Mouse (Mus musculus) skeletal muscle tissue, adult 2 months (tissue): Measurements from ENCODE around the gene Adamts20.
"Not testable (repeated sequence)": the region's sequence is repeated elsewhere in the genome, so short reads cannot be mapped to it uniquely, and the experiment has no call there.

Experiments
- DNase-seq: peaks from one replicate; pipeline ENCODE4 v3.0.0-alpha.2; 2012; ENCODE audit warnings: low read depth, low spot score

The Adamts20 gene

DNA sequence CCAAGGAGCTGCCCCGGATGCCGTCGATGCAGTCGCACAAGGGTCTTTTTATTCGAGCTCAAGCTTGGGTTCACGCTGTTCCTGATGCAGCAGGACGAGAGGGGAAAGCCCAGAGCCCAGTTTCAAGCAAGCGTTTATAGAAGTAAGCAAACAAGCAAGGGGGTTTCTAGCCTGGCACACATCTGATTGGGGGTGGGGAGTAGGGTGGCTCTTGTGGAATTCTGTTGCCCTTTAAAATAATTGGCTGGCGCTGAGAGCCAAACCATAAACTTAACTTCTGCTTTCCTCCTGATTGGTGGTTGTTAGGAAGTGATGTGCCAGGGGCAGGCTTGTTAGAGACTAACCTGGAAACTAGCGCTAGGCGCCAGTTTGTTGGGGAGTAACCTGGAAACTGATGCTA lies at the start of gene Adamts20:
Gene Adamts20 (minus strand): TSS at position 101 of the 400 bp plus-strand sequence.
- DNase-seq, result no peak

DNA sequence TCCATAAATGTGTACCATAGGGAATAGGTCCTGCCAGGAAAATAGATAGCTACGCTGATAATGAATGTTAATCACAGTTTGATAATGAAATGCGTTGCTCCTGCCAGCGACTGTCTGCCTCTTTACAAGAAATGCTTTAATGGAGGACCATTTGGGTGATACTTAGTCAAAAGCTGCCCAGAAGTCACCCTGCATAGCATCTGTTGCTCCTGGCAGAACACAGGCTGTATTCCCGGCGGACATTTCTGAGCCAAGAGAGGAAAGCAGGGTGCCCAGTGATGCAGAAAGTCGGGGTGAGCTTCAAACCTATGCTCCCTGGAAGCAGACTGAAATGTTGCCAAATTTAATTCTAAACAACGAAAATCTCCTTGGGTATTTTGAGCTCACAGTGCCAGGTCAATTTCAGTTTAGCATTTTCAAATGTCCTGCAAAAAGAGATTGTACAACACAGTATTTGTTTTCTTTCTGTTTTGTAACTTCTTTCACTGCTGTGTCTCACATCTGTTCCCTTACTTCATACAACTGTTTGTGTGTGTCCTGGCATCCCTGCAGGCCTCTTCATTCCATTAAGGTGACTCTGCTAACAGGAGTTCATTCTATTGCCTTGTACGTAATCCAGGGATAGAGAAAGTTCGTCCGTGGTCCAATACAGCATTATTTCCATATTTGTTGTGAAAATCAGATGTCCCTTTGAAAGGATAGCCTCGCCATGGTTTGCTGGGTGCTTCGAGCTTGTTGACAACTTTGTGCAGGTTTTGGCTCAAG lies 38.4 kb upstream of the Adamts20 start:
- peak; percentile 69 for DNase-seq

GRCm38 (mm10) chr15:94499260-94499659 lies 34.0 kb upstream of the Adamts20 start:
- no peak for DNase-seq

DNA sequence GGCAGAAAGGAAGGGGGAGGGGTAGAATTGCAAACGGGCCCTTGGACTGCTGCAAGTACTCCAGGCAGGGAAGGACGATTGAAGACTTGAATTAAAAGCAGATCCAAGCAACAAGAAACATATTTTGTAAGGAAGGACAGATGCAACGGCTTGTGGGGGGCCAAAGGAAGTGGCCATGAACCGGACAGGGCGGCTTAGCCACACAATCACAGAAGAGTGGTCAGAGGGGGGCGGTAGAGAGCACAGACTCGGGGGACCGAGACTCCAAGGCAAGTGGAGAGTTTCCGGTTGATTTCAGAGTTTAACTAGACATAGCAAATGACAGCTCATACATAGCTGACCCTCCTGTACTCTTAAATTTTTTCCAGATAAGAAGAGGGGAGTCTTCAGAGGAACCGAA lies 30.7 kb upstream of the Adamts20 start:
- DNase-seq, result no peak

GRCm38 (mm10) chr15:94494445-94494844 lies 29.2 kb upstream of the Adamts20 start:
- no peak for DNase-seq

GRCm38 (mm10) chr15:94489433-94489832 lies 24.2 kb upstream of the Adamts20 start:
- no peak for DNase-seq

DNA sequence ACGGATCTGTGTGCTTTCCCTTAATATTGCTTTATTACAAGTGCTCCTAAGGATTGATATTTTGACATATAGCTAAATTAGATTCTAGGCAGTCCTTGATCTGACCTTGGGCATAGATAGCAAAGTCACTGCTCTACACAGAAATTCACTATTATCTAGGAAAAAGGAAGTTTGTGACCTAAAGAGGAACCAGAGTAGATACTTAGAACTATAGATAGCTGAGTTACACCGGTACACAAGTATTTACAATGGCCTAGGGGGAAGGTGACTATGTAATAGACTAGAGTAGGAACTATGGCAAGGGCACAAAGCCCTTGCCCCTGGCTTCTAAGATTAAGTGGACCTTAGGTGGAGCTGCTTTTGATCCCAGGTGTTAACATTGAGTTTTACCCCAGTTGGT lies 22.8 kb upstream of the Adamts20 start:
- DNase-seq, result not testable (repeated sequence)

GRCm38 (mm10) chr15:94482555-94482954 lies 17.3 kb upstream of the Adamts20 start:
- no peak for DNase-seq

GRCm38 (mm10) chr15:94480792-94481191 lies 15.6 kb upstream of the Adamts20 start:
- DNase-seq, result no peak

DNA sequence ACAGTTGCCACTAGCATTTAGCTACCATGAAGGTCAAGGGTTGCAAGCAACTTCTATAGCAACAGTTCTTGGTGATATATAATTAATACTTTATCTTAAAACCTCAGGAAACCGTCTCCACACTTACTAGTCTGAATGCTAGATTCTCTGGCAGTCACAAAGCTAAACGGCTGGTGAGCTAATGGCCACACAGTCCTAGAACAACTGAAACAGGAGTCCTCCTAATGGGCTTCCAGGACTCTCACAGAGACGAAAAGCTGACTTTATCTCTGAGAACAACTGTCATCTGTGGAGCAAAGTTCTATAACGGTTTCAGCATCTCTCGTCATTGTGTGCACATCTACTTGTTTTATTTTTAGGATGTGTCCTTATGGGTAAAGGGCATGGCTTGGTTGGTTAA lies 15.0 kb upstream of the Adamts20 start:
- DNase-seq, result no peak

DNA sequence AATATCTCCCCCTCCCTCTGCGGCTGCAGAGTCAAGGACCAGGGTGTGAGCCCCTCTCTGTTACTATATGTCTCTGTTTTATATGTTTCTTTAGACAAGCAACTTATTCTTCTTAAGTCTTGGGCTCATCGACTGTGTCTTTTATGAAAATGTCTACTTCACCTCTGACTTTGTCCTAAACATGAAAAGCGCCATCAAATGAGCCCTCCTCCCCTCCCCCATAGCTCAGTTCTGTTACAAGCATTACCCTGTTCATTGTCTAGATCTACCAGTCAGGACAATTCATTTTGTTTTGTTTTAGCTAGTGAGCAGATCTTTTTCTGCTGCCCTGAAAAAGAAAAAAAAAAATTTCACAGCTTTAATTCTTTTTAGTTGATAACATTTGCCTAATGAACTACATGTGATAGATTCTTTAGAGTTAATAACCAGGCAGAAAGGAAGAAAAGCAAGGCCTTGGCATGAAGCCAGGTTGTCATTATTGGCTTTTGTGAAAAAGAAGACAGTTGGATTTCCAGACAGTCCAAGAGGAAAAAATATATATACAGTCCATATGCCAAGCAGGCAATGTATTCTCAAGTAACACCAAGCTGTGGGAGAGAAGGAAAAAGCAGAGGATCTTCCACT lies 14.4 kb upstream of the Adamts20 start:
- no peak for DNase-seq

- DNase-seq, result no peak
Observed at GRCm38 (mm10) chr15:94478706-94479105, 13.5 kb upstream of the Adamts20 start.

DNA sequence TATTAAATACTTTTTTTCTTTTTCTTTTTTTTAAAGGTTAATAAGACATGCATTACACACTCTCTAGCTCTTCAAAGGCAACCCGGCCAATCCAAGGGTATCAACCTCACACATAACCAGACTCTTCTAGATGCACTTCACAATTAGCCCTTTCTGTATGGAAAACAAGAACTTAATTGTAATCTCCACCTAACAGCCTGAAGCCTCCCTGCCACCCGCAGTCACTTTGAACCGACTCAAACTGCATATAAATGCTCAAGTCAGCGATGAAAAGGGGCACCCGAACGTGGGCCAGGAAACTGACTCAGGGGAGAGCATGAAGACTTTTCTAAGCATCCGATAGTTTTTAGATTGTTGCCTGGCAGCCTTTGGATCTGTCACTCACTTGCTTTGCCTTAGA lies 12.1 kb upstream of the Adamts20 start:
- DNase-seq, result no peak

- no peak for DNase-seq
Observed at GRCm38 (mm10) chr15:94475975-94476374, 10.8 kb upstream of the Adamts20 start.

DNA sequence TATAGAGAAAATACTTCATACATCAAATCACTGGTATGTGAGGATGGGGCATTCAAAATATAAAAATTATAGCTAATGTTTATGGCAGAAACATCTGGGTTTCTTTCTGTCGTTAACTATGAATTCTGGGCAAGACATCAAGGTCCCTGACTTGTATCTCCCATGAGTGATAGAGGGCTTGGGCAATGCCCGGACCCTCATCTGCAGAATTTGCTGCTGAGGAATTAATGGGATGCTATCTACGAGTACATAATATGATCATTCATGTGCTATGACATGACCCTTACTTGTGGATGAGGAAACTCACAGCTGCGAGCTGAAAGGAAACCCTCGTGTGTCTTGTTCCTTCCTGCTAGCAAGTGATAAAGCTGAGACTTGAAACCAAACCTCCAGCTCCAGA lies 5.1 kb upstream of the Adamts20 start:
- DNase-seq, result no peak

GRCm38 (mm10) chr15:94464881-94465280 lies 337 bp downstream of the Adamts20 start:
- DNase-seq, result no peak

GRCm38 (mm10) chr15:94463251-94463650 lies 2.0 kb downstream of the Adamts20 start:
- peak; percentile 57 for DNase-seq

- no peak for DNase-seq
Observed at GRCm38 (mm10) chr15:94462206-94462605, 3.0 kb downstream of the Adamts20 start.

DNA sequence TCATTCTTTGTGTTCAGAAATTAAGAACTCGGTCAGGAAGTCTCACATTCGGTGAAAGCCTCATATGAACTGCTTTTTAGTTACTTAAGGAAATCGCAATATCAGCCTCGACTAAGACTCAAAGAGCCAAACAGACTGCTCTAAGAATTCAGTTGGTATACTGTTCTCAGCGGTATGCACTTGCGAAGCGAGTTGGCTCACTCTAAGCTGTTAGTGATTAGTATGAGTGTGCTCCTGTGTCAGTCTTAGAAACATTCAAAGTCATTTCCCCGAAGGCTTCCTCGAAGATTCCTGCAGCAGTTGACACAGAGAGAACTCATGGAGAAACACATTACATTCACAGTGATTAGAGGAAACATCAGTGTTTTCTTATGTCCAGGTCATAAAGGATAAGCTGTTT lies 4.1 kb downstream of the Adamts20 start:
- DNase-seq, result no peak

GRCm38 (mm10) chr15:94457636-94458390 lies 7.4 kb downstream of the Adamts20 start:
- no peak for DNase-seq

- DNase-seq, result no peak
Observed at GRCm38 (mm10) chr15:94452848-94453247, 12.4 kb downstream of the Adamts20 start.

DNA sequence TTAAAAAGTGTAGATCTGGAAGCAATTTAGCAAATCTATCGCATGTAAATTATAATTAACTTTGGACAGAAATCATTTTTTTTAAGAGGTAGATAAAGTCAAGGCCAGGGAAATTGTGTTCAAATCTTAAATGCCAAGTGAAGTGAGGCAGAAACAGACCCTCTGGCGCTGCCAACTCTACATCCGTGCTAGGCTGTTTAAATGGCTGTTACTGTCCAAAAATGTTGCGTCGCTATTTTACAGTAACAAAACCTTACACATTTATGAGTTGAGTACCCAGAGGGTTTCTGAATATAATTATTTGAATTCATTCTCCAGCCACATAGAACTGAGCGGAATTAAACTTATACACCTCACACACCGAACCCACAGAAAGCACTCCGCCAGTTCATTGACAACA lies 13.6 kb downstream of the Adamts20 start:
- DNase-seq, result no peak
